Mouse (Mus musculus): Measurements from ENCODE around the gene Tnrc6b. TPM values are rescaled to one million over a fixed set of nuclear protein-coding genes. Genes with fewer than 3 reads are reported as not detected.

Tnrc6b gene
- total RNA-seq, 2 experiments from 2014 or later, result 55.4 to 56.4 TPM

Small RNA genes within 50 kb of the gene (microRNA-seq; reads per million reads assigned to microRNA genes)
- 10.7 to 15.6 reads per million in 2 experiments for gene Mir5113

Other genes starting within 250 kb of the Tnrc6b start
- gene Enthd1, start 146.2 kb upstream of the Tnrc6b start, total RNA-seq (2021), result not detected
- 1 to 10 TPM; 1.7 to 5.4 TPM for gene Grap2, start 138.7 kb upstream of the Tnrc6b start, total RNA-seq (2021)
- under 1 TPM; 0.12 TPM for gene Fam83f, start 39.5 kb upstream of the Tnrc6b start, total RNA-seq (2021)
- gene Adsl, start 237.2 kb downstream of the Tnrc6b start, total RNA-seq (2021), result 10 to 100 TPM; 84.9 to 94.4 TPM

All from heart, postnatal 14 days (tissue).